Mouse (Mus musculus) gastrocnemius, postnatal 25 days (tissue): Measurements from ENCODE around the gene Gm14496. TPM values are rescaled to one million over a fixed set of nuclear protein-coding genes. Genes with fewer than 3 reads are reported as not detected.
"Not testable (repeated sequence)": the region's sequence is repeated elsewhere in the genome, so short reads cannot be mapped to it uniquely, and the experiment has no call there.

ENCODE experiments used
- DNase-seq: peaks from one replicate; pipeline ENCODE4 v3.0.0; 2022
- long read RNA-seq, 2 experiments: library from polyadenylated mRNA; stranded (forward); transcript quantifications; one replicate each; pipeline ENCODE4 v2.0.0; 2021
- total RNA-seq, 2 experiments: library from RNA; stranded (reverse); gene quantifications; 1 replicate in 1 of 2; 2 replicates in 1 of 2; pipeline ENCODE4 v1.2.3; 2021

Gene Gm14496
- total RNA-seq, result not detected
- long read RNA-seq, experiment 1, result 0 reads
- long read RNA-seq, experiment 2, result 0 reads

DNA sequence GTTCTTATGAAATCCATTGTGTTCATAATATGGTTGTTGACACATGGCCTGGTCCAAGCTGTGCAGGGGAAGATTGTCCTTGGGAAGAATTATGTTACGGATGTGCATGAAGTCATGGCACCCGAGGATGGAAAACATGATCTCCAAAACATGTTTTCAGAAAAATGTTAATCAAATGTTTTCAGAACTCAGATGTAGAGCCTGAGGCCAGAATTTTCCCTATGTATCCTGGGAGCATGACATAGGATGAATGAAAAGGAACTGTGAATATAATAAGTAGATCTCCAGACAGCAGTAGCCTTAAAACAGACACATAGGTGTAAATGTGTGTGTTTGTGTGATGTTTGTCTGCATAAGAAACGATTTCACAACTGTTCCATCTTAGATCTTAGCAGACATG, at the start of gene Gm14496:
Gene Gm14496, plus strand, starts transcription at position 301 of the 400 bp plus-strand sequence.
- DNase-seq, result no peak

DNA sequence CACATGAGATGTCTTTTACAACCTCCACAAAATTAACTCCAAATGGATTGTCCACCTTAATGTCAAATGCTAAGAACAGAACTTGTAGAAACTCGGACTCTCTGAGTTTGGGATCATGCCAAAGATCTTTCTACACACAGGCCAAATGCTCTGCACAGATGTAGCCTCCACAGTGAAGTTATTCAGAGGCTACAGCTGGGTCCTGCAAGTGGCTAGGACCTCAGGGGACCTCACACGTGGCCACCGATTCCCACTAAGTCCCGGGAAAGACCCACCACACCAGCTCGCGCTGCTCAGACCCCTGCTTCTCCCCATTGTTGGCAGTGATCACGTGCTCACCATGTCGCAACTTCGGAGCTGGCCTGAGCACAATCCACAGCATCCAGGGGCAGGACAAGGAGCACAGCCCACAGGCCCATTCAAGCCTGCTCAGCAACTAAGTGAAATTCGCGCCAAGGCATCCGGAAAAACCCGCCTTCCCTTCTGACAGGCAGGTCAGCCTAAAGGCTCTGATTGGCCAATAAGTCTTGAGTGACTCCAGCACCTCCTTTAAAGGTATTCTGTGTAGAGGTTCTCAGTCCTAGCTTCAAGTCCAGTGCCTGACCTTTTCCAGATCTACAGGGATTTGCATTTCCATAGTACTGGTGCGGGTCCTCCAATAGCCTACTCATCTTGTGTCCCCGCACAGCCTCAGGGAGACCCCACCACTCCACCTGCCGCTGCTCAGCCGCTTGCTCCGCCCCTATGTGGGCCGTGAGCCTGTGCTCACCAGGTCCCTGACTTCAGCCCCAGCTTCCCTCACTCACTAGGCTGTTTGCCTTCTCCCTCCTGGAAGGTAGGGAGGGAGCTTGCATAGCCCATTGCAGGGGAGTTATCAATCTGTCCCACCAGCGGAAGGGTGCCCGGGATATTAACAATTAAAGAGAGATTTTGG, 37.9 kb upstream of the Gm14496 start:
- DNase-seq, result not testable (repeated sequence)

- DNase-seq, result no peak
Observed at GRCm38 (mm10) chr2:181968395-181968794, 22.5 kb upstream of the Gm14496 start.

DNA sequence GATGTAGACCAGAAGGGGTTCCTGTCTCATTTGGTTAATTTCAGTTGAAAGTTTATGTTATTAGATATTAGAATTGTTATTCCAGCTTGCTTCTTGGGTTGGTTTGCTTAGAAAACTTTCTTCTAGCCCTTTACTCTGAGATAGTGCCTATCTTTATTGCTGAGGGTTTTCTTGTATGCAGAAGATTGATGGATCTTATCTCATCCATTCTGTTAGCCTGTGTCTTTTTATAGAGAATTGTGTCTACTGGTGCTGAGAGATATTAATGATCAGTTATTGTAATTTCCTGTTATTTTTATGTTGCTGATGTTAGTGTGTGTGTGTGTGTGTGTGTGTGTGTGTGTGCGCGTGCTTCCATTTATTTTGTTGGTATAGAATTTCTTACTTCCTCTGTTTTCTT, 21.7 kb upstream of the Gm14496 start:
- DNase-seq, result no peak

GRCm38 (mm10) chr2:181981969-181982368, 9.0 kb upstream of the Gm14496 start:
- DNase-seq, result not testable (repeated sequence)

Other genes starting within 250 kb of the Gm14496 start
- not detected for gene Myt1, start 227.8 kb upstream of the Gm14496 start, total RNA-seq
- 10 to 100 TPM; 29.8 to 32.0 TPM for gene Pcmtd2, start 153.3 kb upstream of the Gm14496 start, total RNA-seq
- 1 to 10 TPM; 8.7 to 9.8 TPM for gene Polr3k, start 126.8 kb upstream of the Gm14496 start, total RNA-seq